Mouse (Mus musculus): Measurements from ENCODE around the gene 4930453N24Rik.

- no peak for TF ChIP-seq CEBPB (IDR thresholded peaks at IDR 0.05; ENCODE audit: low read depth)
- TF ChIP-seq CTCF (IDR thresholded peaks at IDR 0.05; ENCODE audit: control insufficient read depth, insufficient read depth, insufficient read length) = no peak
- TF ChIP-seq MYOG (IDR thresholded peaks at IDR 0.05; ENCODE audit: control insufficient read depth, extremely low read depth, insufficient read length) = no peak
- no peak for TF ChIP-seq MAX (IDR thresholded peaks at IDR 0.05)
- no peak for TF ChIP-seq USF1 (IDR thresholded peaks at IDR 0.05; ENCODE audit: low read depth)
- TF ChIP-seq MYOD1 (IDR thresholded peaks at IDR 0.05; ENCODE audit: control insufficient read depth, insufficient read length, low read depth) = no peak
Measured at GRCm38 (mm10) chr16:64757666-64758400, 13.1 kb downstream of the 4930453N24Rik start.
